Mouse (Mus musculus) heart, embryonic 10.5 days (tissue): Measurements from ENCODE around the gene Tent5d. TPM values are rescaled to one million over a fixed set of nuclear protein-coding genes. Genes with fewer than 3 reads are reported as not detected.

Experiments
- DNase-seq: peaks from one replicate; pipeline ENCODE4 v3.0.0-alpha.2; 2017; ENCODE audit warnings: low spot score
- H3K27ac ChIP-seq: fragments of 300-500 bp; sonication (generic); 2 replicates; pipeline ENCODE4 v1.5.1; 2016; ENCODE audit warnings: mild to moderate bottlenecking
- H3K27me3 ChIP-seq: fragments of 300-500 bp; sonication (generic); 2 replicates; pipeline ENCODE4 v1.6.1; 2016; ENCODE audit warnings: mild to moderate bottlenecking; ENCODE audit not compliant: poor library complexity, insufficient read depth, severe bottlenecking
- H3K36me3 ChIP-seq: fragments of 300-500 bp; sonication (generic); 2 replicates; pipeline ENCODE4 v1.6.1; 2016; ENCODE audit warnings: mild to moderate bottlenecking, moderate library complexity
- H3K4me1 ChIP-seq: fragments of 300-500 bp; sonication (generic); 2 replicates; pipeline ENCODE4 v1.6.1; 2016; ENCODE audit warnings: mild to moderate bottlenecking
- H3K4me3 ChIP-seq: fragments of 300-500 bp; sonication (generic); 2 replicates; pipeline ENCODE4 v1.5.1; 2016; ENCODE audit warnings: mild to moderate bottlenecking, moderate library complexity
- H3K9me3 ChIP-seq: fragments of 300-500 bp; sonication (generic); 2 replicates; pipeline ENCODE4 v1.6.1; 2016; ENCODE audit warnings: mild to moderate bottlenecking, moderate library complexity
- WGBS: fragments of 180-500 bp; shearing (Covaris S2); methylation state at CpG from one replicate; pipeline ENCODE4 v1.1.7; 2016; 5-methylcytosine and 5-hydroxymethylcytosine counted together
- polyA plus RNA-seq: library from polyadenylated mRNA; unstranded; fragments of >200 nt; fragmentation: Nextera tagmentation; extraction: Ambion mirVana; gene quantifications from 2 replicates; pipeline ENCODE4 v1.2.1, GENCODE M21; 2016

Gene Tent5d
- 0.51 and 2.1 TPM in 2 replicates for polyA plus RNA-seq

DNA sequence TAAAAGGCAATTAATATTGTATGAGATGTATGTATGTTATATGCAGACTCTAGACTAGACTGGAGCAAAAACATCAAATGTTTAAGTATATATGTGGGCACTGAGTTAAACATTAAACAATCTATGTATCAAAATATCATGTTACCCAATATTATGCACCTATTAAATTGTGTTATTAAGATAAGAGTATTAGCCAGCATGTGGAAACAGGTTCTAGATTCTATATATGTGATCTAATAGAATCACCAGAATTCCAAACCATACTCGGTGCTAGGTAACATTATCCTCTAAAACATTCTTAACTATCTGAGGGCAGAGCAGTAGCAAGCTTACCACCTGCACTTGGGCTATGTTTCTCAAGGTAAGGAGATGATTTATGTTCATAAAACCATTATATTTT, at the start of gene Tent5d:
Tent5d (plus strand) TSS at position 301 of the 400 bp plus-strand sequence.
- H3K4me3 ChIP-seq, result no peak within 1 kb of the TSS
- H3K27me3 ChIP-seq, result no peaks in the 10 kb centered on the region
- WGBS, result 83% methylated on average over 1 of the region's 1 CpGs
- no peak for DNase-seq
- no peaks in the 10 kb centered on the region for H3K9me3 ChIP-seq
- H3K27ac ChIP-seq, result no peak within 1 kb of the TSS
- no peaks in the 10 kb centered on the region for H3K4me1 ChIP-seq
- H3K36me3 ChIP-seq, result no peaks in the 10 kb centered on the region

DNA sequence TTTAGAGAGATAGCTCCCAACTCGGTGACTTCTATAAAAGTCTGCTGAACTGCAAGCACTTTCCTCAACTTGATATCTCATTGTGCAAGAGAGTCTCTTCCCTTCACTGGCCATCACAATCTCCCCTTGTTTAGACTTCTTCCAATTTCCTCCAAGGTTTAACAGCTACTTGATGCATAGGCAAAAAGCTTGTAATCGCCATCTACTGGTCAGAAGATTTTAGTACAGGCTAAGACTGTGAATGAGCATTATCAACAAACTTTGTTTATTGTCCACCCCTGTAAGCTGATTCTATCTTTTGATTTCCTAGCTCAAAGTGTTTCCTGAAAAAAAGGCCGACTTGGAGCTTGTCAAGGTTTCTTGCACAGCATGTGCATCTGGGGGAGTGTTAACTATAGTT, 24.5 kb upstream of the Tent5d start:
- 16% methylated on average over 3 of the region's 3 CpGs for WGBS
- H3K36me3 ChIP-seq, result no peaks in the 10 kb centered on the region

DNA sequence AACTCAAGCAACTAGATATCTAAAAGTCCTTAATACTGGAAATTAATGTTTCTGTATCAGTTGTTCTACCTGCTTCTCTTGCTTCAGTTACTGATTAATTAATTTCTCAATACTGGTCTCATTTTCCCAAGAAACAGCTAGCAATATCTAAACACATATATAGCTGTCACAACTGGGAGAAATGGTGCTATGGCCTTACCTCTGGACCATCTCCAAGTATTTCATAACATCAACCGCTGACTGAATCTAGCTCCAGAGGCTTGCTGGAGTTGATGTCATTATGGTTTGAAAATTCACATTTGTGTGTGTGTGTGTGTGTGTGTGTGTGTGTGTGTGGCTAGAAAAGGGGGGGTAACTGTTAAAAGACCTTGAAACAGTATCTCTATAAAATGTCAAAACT, 2.3 kb upstream of the Tent5d start:
- no peaks in the 10 kb centered on the region for H3K27me3 ChIP-seq
- no peaks in the 10 kb centered on the region for H3K9me3 ChIP-seq
- no peaks in the 10 kb centered on the region for H3K4me1 ChIP-seq
- WGBS, result 96% methylated on average over 1 of the region's 1 CpGs
- H3K36me3 ChIP-seq, result no peaks in the 10 kb centered on the region
- no peak overlapping the region for H3K27ac ChIP-seq
- no peak for DNase-seq
- no peak overlapping the region for H3K4me3 ChIP-seq

More for the DNA sequence above, 24.5 kb upstream of the Tent5d start:
- Histone ChIP-seq H3K27ac (no peak overlapping the region), H3K27me3 (no peaks in the 10 kb centered on the region), H3K9me3 (no peaks in the 10 kb centered on the region), H3K4me1 (no peaks in the 10 kb centered on the region), H3K4me3 (no peak overlapping the region)
- DNase-seq, result no peak

DNA sequence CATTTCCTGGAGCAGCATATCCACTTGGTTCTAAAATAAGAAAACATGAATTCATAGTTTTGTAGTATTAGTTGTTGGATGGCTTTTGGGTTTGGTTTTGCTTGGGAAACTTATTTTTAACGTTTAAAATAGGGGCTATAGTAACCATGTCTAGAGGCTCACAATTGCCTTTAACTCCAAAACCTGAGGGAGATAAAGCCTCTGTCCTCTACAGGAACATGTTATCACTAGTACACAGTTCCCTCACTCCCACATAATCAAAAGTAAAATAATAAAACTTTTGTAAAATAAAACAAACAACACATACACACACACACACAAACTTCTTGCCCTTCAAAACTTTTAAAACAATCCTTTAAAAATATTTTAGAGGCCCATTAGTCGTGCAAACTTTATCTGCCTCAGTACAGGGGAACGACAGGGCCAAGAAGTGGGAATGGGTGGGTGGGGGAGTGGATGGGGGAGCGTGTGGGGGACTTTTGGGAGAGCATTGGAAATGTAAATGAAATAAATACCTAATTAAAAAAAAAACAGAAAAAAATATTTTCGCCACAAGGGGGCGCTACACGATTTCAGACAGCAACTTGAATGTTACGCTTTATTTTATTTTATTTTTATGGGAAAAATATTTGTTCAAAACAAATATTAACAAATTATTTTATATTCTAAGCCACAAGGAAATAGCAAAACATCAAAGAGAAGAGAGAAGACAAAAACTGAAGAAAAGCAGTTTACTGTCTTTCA, 1.5 kb upstream of the Tent5d start:
- H3K9me3 ChIP-seq, result no peaks in the 10 kb centered on the region
- no peak overlapping the region for H3K27ac ChIP-seq
- H3K4me1 ChIP-seq, result no peaks in the 10 kb centered on the region
- 27% methylated on average over 8 of the region's 8 CpGs for WGBS
- no peak overlapping the region for H3K4me3 ChIP-seq
- H3K27me3 ChIP-seq, result no peaks in the 10 kb centered on the region
- H3K36me3 ChIP-seq, result no peaks in the 10 kb centered on the region
- no peak for DNase-seq

DNA sequence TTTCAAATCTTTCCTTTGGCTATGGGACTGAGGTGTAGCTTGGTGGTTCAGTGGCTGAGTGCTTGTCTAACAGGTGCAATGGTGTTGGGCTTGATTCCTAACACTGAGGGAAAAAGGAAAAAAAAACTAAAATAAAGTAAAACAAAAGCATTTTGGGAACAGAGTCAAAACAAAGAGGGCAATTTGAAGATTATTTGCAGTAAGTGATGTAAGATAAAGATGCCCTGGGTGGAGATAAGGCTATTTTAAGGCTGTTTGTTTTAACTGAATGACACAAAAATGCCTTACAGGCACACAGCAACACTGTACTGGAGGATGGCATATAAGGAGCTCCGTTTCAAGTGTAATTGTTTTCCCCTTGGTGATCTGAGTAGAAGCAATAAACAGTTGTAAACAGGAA, 3.4 kb downstream of the Tent5d start:
- H3K4me3 ChIP-seq, result no peak overlapping the region
- WGBS, result 47% methylated on average over 1 of the region's 1 CpGs
- H3K27me3 ChIP-seq, result no peaks in the 10 kb centered on the region
- H3K9me3 ChIP-seq, result no peaks in the 10 kb centered on the region
- H3K36me3 ChIP-seq, result no peaks in the 10 kb centered on the region
- H3K4me1 ChIP-seq, result no peaks in the 10 kb centered on the region
- DNase-seq, result no peak
- no peak overlapping the region for H3K27ac ChIP-seq

DNA sequence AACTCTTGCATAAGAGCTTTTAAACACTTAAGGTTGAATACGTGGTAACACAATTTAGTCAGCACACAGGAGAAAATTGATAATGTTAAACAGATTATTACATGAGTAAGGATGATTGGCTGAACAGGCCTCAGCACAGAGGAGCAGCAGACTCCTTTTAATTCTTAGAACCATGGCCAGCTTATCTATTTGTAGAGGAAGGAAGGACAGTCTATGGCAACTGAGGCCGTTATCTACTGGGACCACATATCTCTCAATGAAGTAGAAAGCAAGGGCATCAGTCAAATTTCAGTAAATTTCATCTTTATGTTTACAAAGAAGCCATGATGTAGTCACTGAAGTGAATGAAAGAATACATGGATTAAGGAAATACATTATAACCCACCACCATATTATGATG, 4.5 kb downstream of the Tent5d start:
- no peak overlapping the region for H3K27ac ChIP-seq
- H3K4me1 ChIP-seq, result no peaks in the 10 kb centered on the region
- DNase-seq, result no peak
- WGBS, result 67% methylated on average over 2 of the region's 2 CpGs
- no peaks in the 10 kb centered on the region for H3K9me3 ChIP-seq
- no peaks in the 10 kb centered on the region for H3K36me3 ChIP-seq
- no peaks in the 10 kb centered on the region for H3K27me3 ChIP-seq
- H3K4me3 ChIP-seq, result no peak overlapping the region

DNA sequence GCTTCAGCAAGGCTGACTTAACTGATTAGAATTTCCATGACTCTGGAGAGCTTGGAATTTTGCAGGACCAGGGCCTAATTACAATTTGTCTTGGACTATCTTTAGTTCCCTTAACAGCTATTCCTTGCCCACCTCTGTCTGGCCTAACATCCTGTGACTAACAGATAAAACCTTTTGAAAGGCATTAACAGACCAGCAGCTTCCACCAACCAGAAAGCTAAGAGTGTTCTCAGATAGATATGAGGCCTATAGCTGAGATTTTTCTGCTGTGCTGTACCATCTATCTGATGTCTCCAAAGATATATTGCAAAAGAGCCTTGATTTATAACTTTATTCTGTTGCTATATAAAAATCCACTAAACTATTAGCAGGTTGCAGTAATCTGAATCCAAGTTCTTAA, 19.7 kb downstream of the Tent5d start:
- no peaks in the 10 kb centered on the region for H3K27me3 ChIP-seq

DNA sequence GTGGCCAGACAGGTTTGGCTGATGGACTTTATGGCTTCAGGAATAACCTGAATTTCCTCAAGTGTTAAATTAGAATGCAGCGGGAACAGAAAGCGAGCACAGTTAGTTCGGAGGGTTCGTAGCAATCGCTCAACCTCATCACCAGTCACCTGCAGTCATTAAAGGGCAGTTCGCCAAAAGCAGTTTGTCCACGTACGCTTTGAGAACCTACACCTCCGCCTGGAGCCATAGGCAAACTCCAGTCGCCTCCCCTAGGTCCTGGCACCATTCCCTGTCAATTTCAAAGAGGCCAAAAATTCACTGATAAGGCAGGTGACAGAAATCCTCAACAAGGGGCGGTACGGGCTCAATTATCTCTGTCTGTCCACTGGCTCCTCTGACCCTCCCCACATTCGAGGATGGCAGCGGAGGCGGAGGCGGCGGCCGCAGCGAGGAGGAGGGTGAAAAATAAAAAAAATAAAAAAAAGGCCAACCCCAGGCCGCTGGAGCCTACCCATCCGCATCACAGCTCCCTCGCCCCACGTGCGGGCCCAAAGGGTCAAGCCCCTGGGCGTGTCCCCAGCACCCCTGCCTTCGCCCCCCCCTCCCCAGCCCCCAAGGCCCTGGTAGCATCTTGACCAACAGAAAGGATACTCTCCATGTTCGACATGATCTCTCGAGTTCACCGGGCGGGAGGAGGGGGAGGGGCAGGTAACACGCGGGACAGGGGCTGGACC, 23.3 kb downstream of the Tent5d start:
- H3K9me3 ChIP-seq, result no peaks in the 10 kb centered on the region

More for the DNA sequence above, 19.7 kb downstream of the Tent5d start:
- DNase-seq, result no peak
- Histone ChIP-seq H3K4me3 (no peak overlapping the region), H3K9me3 (no peaks in the 10 kb centered on the region), H3K36me3 (no peaks in the 10 kb centered on the region), H3K4me1 (no peaks in the 10 kb centered on the region), H3K27ac (no peak overlapping the region)

DNA sequence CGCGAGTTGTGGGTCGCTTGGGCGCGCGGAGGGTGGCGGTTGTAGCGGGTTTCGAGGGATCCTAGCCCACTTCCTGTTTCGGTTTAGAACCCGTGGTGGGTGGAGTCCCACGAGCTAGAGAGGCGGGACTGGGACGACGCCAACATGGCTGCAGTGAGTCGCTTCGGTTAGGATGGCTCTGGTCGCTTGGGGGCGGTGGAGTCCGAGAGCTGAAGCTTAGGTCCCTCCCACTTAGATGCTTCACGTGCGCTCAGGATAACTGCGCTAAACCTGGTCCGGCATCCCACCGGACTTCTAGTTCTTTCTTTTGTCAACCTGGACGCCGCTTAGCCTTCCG, 23.8 kb downstream of the Tent5d start, which contains the start of gene 2610002M06Rik:
2610002M06Rik (minus strand) TSS at position 117 of the 337 bp plus-strand sequence.
- no peaks in the 10 kb centered on the region for H3K36me3 ChIP-seq
- WGBS, result 14% methylated on average over 28 of the region's 28 CpGs
- H3K9me3 ChIP-seq, result no peaks in the 10 kb centered on the region
- no peaks in the 10 kb centered on the region for H3K27me3 ChIP-seq
- peak; percentile 93 for DNase-seq
- peak within 1 kb of the TSS; percentile 66 for H3K4me3 ChIP-seq
- H3K27ac ChIP-seq, result peak within 1 kb of the TSS; percentile 90
- H3K4me1 ChIP-seq, result no peaks in the 10 kb centered on the region

More for the DNA sequence above, 23.3 kb downstream of the Tent5d start:
- no peaks in the 10 kb centered on the region for H3K36me3 ChIP-seq
- WGBS, result 21% methylated on average over 32 of the region's 32 CpGs
- H3K4me1 ChIP-seq, result no peaks in the 10 kb centered on the region
- peak; percentile 70 for DNase-seq
- peak overlapping the region; percentile 90 for H3K27ac ChIP-seq
- peak overlapping the region; percentile 66 for H3K4me3 ChIP-seq
- no peaks in the 10 kb centered on the region for H3K27me3 ChIP-seq

DNA sequence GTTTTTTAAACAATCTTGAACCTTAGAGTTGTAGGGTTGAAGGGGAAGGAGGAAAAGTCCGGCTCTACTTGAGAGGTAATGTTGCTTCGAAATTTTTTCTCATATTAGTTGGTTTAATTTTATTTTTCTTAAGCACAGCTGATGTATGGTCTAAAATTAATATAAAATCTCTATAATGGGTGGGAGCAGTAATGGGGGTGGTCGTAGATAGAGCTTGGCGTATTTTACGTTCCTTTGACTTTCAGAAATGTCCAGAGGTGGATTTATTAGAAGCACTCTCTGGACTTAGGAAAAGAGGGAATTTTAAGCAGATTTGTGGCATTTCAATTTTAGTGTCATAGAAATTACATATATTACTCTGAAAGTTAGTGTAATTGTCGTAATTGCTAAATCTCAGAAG, 24.3 kb downstream of the Tent5d start:
- Histone ChIP-seq H3K9me3 (no peaks in the 10 kb centered on the region), H3K27ac (no peak overlapping the region), H3K27me3 (no peaks in the 10 kb centered on the region), H3K4me1 (no peaks in the 10 kb centered on the region), H3K36me3 (no peaks in the 10 kb centered on the region), H3K4me3 (peak overlapping the region; percentile 66)
- DNase-seq, result no peak
- 81% methylated on average over 6 of the region's 6 CpGs for WGBS

DNA sequence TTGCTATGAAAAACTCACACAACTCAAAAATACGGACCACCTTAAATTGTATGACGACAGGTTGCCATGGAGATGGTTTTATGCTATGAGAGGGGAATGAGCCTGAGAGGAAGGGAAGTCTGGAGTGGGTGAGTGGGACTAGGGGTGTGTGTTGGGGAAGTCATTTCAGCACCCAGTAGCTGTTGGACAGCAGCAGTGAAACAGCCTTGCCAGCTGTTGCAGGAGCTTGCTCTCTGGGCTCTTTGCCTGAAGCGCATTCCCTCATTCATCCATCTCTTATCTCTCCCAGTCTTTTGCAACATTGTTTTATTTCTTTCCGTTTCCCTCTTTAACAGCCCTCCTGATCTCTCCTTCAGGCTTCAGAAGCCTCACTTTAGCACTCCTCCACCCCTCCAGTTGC, 65.8 kb downstream of the Tent5d start:
- Histone ChIP-seq H3K9me3 (no peaks in the 10 kb centered on the region), H3K27me3 (no peaks in the 10 kb centered on the region), H3K36me3 (no peaks in the 10 kb centered on the region), H3K27ac (no peak overlapping the region), H3K4me1 (no peaks in the 10 kb centered on the region), H3K4me3 (no peak overlapping the region)
- DNase-seq, result peak; percentile 75
- 23% methylated on average over 4 of the region's 4 CpGs for WGBS
